Mouse (Mus musculus) frontal cortex, adult (tissue): ENCODE measurements around the gene Eif4h.

Experiments used
- ATAC-seq: cut with Nextera tagmentation; 2 replicates; pipeline ENCODE4 v1.9.2; 2017; ENCODE audit warnings: mild to moderate bottlenecking, moderate library complexity, mixed read lengths; ENCODE audit not compliant: low TSS enrichment

The Eif4h gene

DNA sequence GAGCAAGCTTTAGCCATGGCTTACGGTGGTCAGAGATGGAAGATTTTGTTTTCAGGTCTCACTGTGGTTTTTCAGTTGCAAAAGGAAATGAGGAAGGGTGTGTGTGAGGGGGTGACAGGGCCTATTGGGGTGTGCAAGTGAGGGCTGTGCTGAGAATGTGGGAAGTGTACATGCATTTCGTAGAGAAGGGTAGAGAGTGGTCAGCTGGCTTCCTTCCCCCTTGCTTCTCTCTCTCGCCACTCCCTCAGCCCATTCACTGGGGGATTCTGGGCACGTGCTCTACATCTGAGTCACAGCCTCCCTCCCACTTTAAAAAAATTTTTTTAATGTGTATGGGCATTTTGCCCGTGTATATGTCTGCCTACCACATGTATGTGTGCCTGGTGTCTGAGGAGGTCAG is 32.2 kb downstream of the Eif4h start:
- no peak for ATAC-seq

DNA sequence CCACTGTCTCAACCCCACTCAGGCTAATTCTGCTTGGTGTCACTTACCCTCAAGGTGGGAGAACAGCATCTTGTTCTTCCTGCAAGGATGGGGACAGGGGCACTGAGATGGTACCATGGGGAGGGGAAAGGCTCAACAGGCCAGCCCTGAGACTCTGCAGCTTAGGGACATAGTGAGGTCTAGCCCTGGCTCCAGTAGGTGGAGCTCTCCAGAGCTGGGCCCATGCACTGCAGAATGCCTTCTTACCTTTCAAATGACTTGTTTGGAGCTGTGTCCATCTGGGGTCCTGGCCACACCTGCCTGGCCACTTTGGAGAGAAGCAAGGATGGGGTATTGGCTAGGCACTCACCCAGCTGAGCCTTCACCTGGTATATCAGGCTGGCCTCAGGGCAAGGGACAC is 33.0 kb downstream of the Eif4h start:
- no peak for ATAC-seq

GRCm38 (mm10) chr5:134604376-134604775 is 34.9 kb downstream of the Eif4h start:
- ATAC-seq, result no peak

GRCm38 (mm10) chr5:134597711-134598110 is 41.6 kb downstream of the Eif4h start:
- no peak for ATAC-seq

GRCm38 (mm10) chr5:134593093-134593492 is 46.2 kb downstream of the Eif4h start:
- no peak for ATAC-seq

- ATAC-seq, result no peak
These were observed 47.2 kb downstream of the Eif4h start for GRCm38 (mm10) chr5:134592026-134592581.

GRCm38 (mm10) chr5:134589900-134590299 is 49.4 kb downstream of the Eif4h start:
- no peak for ATAC-seq

- ATAC-seq, result no peak
These were observed 54.5 kb downstream of the Eif4h start for GRCm38 (mm10) chr5:134584798-134585197.

- no peak for ATAC-seq
These were observed 55.4 kb downstream of the Eif4h start for GRCm38 (mm10) chr5:134583884-134584213.

GRCm38 (mm10) chr5:134583006-134583883 is 56.0 kb downstream of the Eif4h start:
- ATAC-seq, result no peak

DNA sequence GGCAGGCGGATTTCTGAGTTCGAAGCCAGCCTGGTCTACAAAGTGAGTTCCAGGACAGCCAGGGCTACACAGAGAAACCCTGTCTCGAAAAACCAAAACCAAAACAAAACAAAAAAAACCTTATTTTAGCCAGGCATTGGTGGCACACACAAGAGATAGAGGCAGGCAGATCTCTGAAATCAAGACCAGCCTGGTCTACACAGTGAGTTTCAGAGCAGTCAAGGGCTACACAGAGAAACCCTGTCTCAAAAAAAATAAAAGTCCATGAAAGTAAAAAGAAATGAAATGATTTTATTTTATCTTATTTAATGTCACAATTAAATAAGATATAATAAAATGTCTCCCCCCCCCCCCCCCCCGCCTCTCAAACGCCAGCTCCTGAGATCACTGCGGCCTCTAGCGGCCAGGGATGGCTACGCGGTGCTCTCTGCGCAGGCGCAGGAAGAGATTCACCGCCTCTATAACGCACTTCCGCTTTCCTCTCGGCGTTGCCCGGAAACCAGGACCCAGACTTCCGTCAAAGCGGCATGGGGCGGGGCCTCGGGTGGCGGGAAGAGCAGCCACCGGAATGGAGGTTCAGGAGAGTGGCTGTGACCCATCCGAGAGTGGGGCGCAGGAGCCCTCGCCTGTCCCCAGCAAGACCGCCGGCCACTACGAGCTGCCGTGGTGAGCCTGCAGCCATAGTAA is 56.9 kb downstream of the Eif4h start:
- peak; percentile 99 for ATAC-seq

GRCm38 (mm10) chr5:134581146-134581545 is 58.1 kb downstream of the Eif4h start, which contains the start of gene Rfc2:
TSS of gene Rfc2 (plus strand) at chr5:134581366.
- no peak for ATAC-seq

GRCm38 (mm10) chr5:134579135-134579534 is 60.2 kb downstream of the Eif4h start:
- ATAC-seq, result no peak

DNA sequence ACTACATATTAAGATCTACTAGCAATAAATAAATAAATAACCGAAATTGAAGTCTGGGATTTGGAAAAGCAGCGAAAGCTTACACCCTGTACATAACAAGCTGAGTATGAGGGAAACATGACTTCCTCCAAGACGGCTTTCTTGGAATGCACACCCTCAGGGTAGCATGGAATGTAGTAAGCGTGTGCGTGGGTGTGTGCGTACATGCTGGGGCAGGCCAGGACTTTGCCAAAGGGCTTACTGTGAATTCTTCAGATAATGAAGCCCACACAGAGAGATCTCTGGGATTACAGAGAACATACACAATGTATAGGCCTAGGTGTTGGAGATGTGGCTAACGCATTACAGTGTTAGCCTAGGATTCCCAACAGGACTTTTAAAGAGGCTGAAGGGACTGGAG is 61.8 kb downstream of the Eif4h start:
- no peak for ATAC-seq

GRCm38 (mm10) chr5:134576517-134577220 is 62.6 kb downstream of the Eif4h start:
- ATAC-seq, result no peak

DNA sequence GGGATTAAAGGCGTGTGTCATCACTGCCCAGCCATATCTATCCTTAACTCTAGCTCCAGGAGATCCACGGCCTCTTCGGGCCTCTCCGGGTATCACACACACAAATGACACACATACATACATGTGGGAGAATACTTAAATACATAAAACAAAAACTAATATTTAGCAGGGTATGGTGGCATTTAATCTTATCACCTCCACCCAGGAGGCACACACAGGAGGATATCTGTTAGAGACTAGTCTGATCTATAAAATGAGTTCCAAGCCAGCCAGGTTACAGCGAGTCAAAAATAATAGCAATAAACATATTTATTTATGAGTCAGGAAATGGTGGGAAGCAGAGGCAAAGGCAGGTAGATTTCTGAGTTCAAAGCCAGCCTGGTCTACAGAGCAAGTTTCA is 63.5 kb downstream of the Eif4h start:
- no peak for ATAC-seq

DNA sequence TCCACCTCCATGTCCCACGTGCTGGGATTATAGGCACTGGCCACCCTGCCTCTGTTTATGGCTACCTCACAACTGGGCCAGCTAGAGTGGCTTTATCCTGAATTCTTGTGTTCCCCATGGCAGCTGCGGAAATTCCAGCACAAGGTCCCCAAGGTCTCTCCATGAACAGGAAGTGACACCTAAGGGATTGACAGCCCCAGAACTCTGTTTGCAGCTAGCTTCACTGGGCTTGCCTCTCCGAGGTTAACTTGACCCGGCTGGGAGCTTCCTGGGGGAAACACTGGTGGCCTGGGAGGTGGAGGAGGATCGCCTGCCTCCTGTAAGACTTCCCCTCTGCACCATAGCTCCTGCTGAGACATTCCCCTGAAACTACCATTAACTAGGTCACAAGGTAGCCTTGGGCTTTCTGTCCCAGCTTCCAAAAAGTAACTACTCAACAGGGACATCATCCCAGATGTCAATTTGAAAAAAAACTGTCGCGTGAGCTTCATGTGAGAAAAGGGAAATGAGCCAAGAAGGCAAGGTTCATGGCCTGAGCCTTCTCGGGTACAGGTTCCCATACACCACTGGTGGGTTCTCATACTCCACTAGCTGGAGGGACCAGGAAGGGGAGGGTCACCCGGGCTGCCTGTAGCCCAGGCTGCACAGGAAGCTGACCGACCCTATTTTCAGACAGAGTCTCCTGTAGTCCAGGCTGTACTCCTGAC is 66.6 kb downstream of the Eif4h start:
- no peak for ATAC-seq

GRCm38 (mm10) chr5:134571730-134572507 is 67.4 kb downstream of the Eif4h start:
- ATAC-seq, result peak; percentile 81
